ENCODE assay signal across 30 mouse cellular contexts in the genomic region with DNA sequence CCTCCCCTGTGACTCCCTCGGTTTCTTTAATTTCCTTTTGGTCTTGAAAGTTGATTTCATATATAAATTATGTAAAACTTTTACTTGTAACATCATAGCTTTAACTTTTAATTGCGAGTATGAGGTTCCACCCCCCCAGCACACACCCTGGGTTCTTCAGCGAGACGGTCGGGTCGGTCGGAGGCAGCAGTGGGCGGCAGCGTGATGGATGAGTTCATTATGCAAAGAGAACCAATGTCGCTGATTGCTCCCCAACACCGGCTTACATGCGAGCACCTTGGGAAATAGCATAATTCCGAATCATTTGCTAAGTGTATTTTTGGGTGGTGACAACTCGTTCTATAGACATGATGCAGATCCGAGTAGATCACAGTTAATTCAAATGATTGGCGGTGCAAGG. TPM values are rescaled to one million over a fixed set of nuclear protein-coding genes. Genes with fewer than 3 reads are reported as not detected.
"Had no signal": no experiment of that assay in that cellular context is flagged by ENCODE, and none has a peak within 500 bp of the region (broad histone marks: within the 10 kb centered on the region; RNA-seq: fewer than 3 reads in every experiment).

No protein-coding gene starts in this region.

- H3K27me3 ChIP-seq: embryonic facial prominence, embryonic 12.5 days; embryonic facial prominence, embryonic 13.5 days; embryonic facial prominence, embryonic 15.5 days; forebrain, embryonic 12.5 days; forebrain, embryonic 13.5 days; forebrain, embryonic 15.5 days had no signal

- DNase-seq: cerebellum, adult 2 months; cerebellum, adult 8-10 months; cerebellum, adult 9-10 months; cerebellum, adult 9-11 months; cerebellum, postnatal 10 days; cerebellum, postnatal 14 days; cerebellum, postnatal 25 days; cerebellum, postnatal 36 days; embryo, embryonic 11 days; forebrain, postnatal 0 days; gastrocnemius, adult 2 months; gastrocnemius, postnatal 10 days; gastrocnemius, postnatal 14 days; gastrocnemius, postnatal 25 days; gastrocnemius, postnatal 36 days; heart, adult 11 months; heart, adult 18-20 months had no signal

- H3K4me2 ChIP-seq: embryonic facial prominence, embryonic 12.5 days; embryonic facial prominence, embryonic 13.5 days; embryonic facial prominence, embryonic 15.5 days; forebrain, embryonic 12.5 days; forebrain, embryonic 13.5 days; forebrain, embryonic 15.5 days had no signal

- H3K4me1 ChIP-seq: forebrain, embryonic 13.5 days; forebrain, embryonic 15.5 days had no signal

- H3K9me3 ChIP-seq: embryonic facial prominence, embryonic 10.5 days; embryonic facial prominence, embryonic 12.5 days; embryonic facial prominence, embryonic 13.5 days; embryonic facial prominence, embryonic 15.5 days; forebrain, embryonic 12.5 days; forebrain, embryonic 13.5 days; forebrain, embryonic 15.5 days had no signal

- H3K4me3 ChIP-seq: embryonic facial prominence, embryonic 10.5 days; embryonic facial prominence, embryonic 12.5 days; embryonic facial prominence, embryonic 13.5 days; embryonic facial prominence, embryonic 15.5 days; erythroblast, embryonic 14.5 days; forebrain, embryonic 10.5 days; forebrain, embryonic 12.5 days; forebrain, embryonic 13.5 days; forebrain, embryonic 15.5 days had no signal

- H3K27ac ChIP-seq: embryonic facial prominence, embryonic 12.5 days; embryonic facial prominence, embryonic 13.5 days; embryonic facial prominence, embryonic 15.5 days; forebrain, embryonic 10.5 days; forebrain, embryonic 12.5 days; forebrain, embryonic 13.5 days; forebrain, embryonic 15.5 days had no signal

- ATAC-seq: forebrain, embryonic 13.5 days; forebrain, embryonic 14.5 days; forebrain, embryonic 15.5 days; forebrain, embryonic 16.5 days; forebrain, postnatal 0 days had no signal

- H3K9ac ChIP-seq: embryonic facial prominence, embryonic 12.5 days; embryonic facial prominence, embryonic 13.5 days; embryonic facial prominence, embryonic 15.5 days; forebrain, embryonic 12.5 days; forebrain, embryonic 13.5 days; forebrain, embryonic 15.5 days; forebrain, postnatal 0 days had no signal

RNA-seq across cellular contexts. Expression of gene Mrln, which starts 50.7 kb away (rescaled TPM):
- total RNA-seq: common myeloid progenitor, adult 5-6 weeks; granulocyte monocyte progenitor cell, adult 5-6 weeks had no signal
- polyA plus RNA-seq: erythroblast, embryonic 14.5 days; forebrain, embryonic 13.5 days; forebrain, embryonic 14.5 days; forebrain, embryonic 16.5 days had no signal
